Comparison of ENCODE assay signal across 8 mouse cellular contexts in genomic region chr13:52624038-52624437, GRCm38 (mm10). TPM values are rescaled to one million over a fixed set of nuclear protein-coding genes. Genes with fewer than 3 reads are reported as not detected.
A peak's percentile ranks its signal among the peaks of the same experiment; 100 is the strongest.
DNase-seq lines count a peak whose midpoint lies in the region; ATAC-seq lines count a peak whose summit lies in the region.

No protein-coding gene starts in this region.

- H3K4me1 ChIP-seq in intestine, embryonic 14.5 days (replicated peaks; ENCODE audit: control insufficient read depth, insufficient read depth, low read length), result no peaks in the 10 kb centered on the region
- H3K4me1 ChIP-seq in intestine, embryonic 16.5 days (ENCODE audit: control insufficient read depth, insufficient read depth, low read length), result no peaks in the 10 kb centered on the region
- H3K4me1 ChIP-seq in limb, embryonic 10.5 days, result no peaks in the 10 kb centered on the region

- H3K9ac ChIP-seq in intestine, embryonic 14.5 days (ENCODE audit: low read length), result no peak overlapping the region
- H3K9ac ChIP-seq in intestine, embryonic 16.5 days (ENCODE audit: low read depth, low read length), result no peak overlapping the region

- H3K4me3 ChIP-seq in intestine, embryonic 14.5 days (ENCODE audit: low read depth, low read length), result no peak overlapping the region
- no peak overlapping the region for H3K4me3 ChIP-seq in intestine, embryonic 16.5 days (ENCODE audit: low read length)
- no peak overlapping the region for H3K4me3 ChIP-seq in limb, embryonic 10.5 days

- H3K27me3 ChIP-seq in intestine, embryonic 14.5 days (replicated peaks; ENCODE audit: control insufficient read depth, insufficient read depth, low read length), result no peaks in the 10 kb centered on the region
- H3K27me3 ChIP-seq in intestine, embryonic 16.5 days (replicated peaks; ENCODE audit: control insufficient read depth, insufficient read depth, low read length), result no peaks in the 10 kb centered on the region
- 0 out of 2 replicates have a peak, but pooled peaks cover 6% of the 10 kb centered on the region for H3K27me3 ChIP-seq in limb, embryonic 10.5 days (ENCODE audit: low read depth, poor library complexity, severe bottlenecking)

- H3K9me3 ChIP-seq in intestine, embryonic 14.5 days (ENCODE audit: control insufficient read depth, low read length), result no peaks in the 10 kb centered on the region
- H3K9me3 ChIP-seq in intestine, embryonic 16.5 days (ENCODE audit: control insufficient read depth, low read length), result no peaks in the 10 kb centered on the region
- no peaks in the 10 kb centered on the region for H3K9me3 ChIP-seq in limb, embryonic 10.5 days (replicated peaks)

- H3K4me2 ChIP-seq in intestine, embryonic 14.5 days (ENCODE audit: low read length), result no peak overlapping the region
- H3K4me2 ChIP-seq in intestine, embryonic 16.5 days (ENCODE audit: low read depth, low read length), result no peak overlapping the region

- H3K27ac ChIP-seq in intestine, embryonic 14.5 days (ENCODE audit: low read depth), result no peak overlapping the region
- H3K27ac ChIP-seq in intestine, embryonic 16.5 days (ENCODE audit: low read length), result no peak overlapping the region
- H3K27ac ChIP-seq in limb, embryonic 10.5 days, result no peak overlapping the region

- peak; percentile 86 for DNase-seq in intestine, embryonic 14.5 days (ENCODE audit: low spot score)
- DNase-seq in adrenal gland, adult 8-10 months, result peak; percentile 53
- DNase-seq in embryo, embryonic 11.5 days (ENCODE audit: low read depth, low spot score), result peak; percentile 46
- DNase-seq in limb, embryonic 10.5 days (ENCODE audit: low spot score), result peak; percentile 83
- peak; percentile 60 for DNase-seq in ovary, postnatal 14 days (ENCODE audit: low spot score)
- peak; percentile 89 for DNase-seq in thymus, postnatal 14 days

- ATAC-seq in intestine, embryonic 14.5 days (replicated peaks; ENCODE audit: low FRiP score, low TSS enrichment, low read depth), result no peak
- no peak for ATAC-seq in intestine, embryonic 16.5 days
- ATAC-seq in hematopoietic stem cell, adult 5-6 weeks (replicated peaks in 1 of 2; ENCODE audit: insufficient read depth in 1 of 2, low FRiP score in 2 of 2, low TSS enrichment in 1 of 2, low read depth in 1 of 2, poor library complexity in 2 of 2, severe bottlenecking in 2 of 2), result peak; percentile 75 to 79

- no peaks in the 10 kb centered on the region for H3K36me3 ChIP-seq in intestine, embryonic 14.5 days (ENCODE audit: control insufficient read depth, insufficient read depth, low read length)
- no peaks in the 10 kb centered on the region for H3K36me3 ChIP-seq in intestine, embryonic 16.5 days (ENCODE audit: control insufficient read depth, insufficient read depth, low read length)
- H3K36me3 ChIP-seq in limb, embryonic 10.5 days, result no peaks in the 10 kb centered on the region

- 55% methylated on average over 4 of the region's 4 CpGs for WGBS in intestine, embryonic 14.5 days
- 57% methylated on average over 4 of the region's 4 CpGs for WGBS in intestine, embryonic 16.5 days
- 69% methylated on average over 4 of the region's 4 CpGs for WGBS in limb, embryonic 10.5 days

RNA-seq across cellular contexts. Expression of gene Syk, which starts 41.1 kb away (rescaled TPM):
- polyA plus RNA-seq in intestine, embryonic 14.5 days (2014; fragmentation: Nextera tagmentation; extraction: Ambion mirVana), result 3.4 and 4.3 TPM in 2 replicates
- polyA plus RNA-seq in intestine, embryonic 16.5 days (2015; fragmentation: Nextera tagmentation; extraction: Ambion mirVana), result 2.7 and 2.9 TPM in 2 replicates
- 1 to 10 TPM; 3.4 to 9.2 (median 7.4) TPM for total RNA-seq in adrenal gland, adult 8-10 months (2022)
- total RNA-seq in hematopoietic stem cell, adult 5-6 weeks (2017), result 99.6 and 106 TPM in 2 replicates
- polyA plus RNA-seq in limb, embryonic 10.5 days (2016; fragmentation: Nextera tagmentation; extraction: Ambion mirVana), result 2.0 and 2.5 TPM in 2 replicates

Comparison
In these comparisons a context has a peak if more than half of its experiments do, and no peak if none do; other contexts are left out.
1. ATAC-seq: peak in hematopoietic stem cell, adult 5-6 weeks (2 of 2); none in intestine, embryonic 14.5 days (single experiment) and intestine, embryonic 16.5 days (single experiment).
2. Peak in every context shown above with its lines, with median percentiles within 50 percentile points of each other: DNase-seq.